Mouse (Mus musculus) spleen, postnatal 10 days (tissue): ENCODE measurements around the gene Kif20b.

ENCODE experiments used
- DNase-seq, 2 experiments: peaks; one replicate each; pipeline ENCODE4 v3.0.0; 2021 to 2022; ENCODE audit warnings: low spot score in 2 of 2

The Kif20b gene

DNA sequence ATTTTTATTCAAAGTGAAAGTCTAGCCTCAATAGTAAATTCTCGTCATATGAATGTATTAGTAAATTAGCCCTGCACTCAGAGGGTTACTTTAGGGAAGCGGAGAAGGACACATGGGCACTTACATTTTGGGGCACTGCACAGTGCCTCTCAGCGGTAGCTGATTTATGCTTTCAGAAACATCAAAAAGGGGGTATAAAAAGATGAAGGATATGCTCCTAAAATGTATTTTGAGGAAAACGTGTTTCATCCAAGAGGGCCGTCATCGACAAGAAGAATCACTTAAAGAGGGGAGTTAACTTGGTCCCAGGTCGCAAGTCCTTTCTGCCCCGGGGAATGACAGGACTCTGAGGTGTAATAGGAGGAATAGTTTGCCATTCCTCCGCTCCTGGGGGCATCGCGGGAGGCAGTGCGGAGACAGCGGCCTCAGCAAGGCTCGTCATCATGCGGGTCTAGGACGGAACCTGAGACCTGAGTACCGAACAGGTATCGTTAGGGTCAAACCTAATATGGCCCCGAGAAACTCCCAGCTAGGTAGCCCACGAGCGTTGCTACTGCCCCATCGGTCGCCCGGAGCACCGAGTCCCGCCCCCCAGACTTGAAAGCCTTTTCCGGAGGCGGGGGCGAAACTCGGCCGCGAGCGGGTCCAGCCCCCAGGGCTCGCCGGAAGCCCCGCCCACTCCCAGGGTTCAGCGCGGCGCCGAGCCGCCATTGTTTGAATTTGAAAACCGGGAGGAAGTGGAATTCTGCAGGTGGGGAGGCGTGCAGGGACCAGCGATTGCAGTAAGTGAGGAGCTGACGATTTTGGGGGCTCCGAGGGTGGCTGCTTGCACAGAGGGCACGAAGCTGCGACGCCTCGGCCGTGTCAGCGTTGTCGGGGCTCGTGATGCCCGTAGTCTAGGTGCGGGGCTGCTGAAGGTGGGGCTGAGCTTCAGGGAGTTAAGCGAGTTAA, at the start of gene Kif20b:
Kif20b (plus strand) TSS at position 710 of the 951 bp plus-strand sequence.
- DNase-seq: peak; percentile 87 to 96

DNA sequence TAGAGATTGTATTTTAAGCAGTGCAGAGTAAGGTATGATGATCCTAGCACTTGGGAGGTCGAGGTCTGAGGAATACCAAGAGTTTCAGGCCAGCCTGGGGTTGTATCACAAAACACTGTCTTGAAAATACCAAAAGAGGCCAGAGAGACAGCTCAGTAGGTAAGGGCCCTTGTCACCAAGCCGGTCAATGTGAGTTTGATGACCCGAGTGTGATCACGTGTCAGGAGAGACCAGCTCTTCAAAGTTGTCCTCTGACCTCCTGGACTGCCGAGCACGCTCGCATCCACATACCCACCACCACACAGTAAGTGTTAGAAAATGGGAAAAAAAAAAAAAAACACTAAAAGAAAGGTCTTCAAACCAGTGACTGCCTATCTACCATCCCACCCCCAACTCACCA, 45.5 kb upstream of the Kif20b start:
- DNase-seq: no peak

DNA sequence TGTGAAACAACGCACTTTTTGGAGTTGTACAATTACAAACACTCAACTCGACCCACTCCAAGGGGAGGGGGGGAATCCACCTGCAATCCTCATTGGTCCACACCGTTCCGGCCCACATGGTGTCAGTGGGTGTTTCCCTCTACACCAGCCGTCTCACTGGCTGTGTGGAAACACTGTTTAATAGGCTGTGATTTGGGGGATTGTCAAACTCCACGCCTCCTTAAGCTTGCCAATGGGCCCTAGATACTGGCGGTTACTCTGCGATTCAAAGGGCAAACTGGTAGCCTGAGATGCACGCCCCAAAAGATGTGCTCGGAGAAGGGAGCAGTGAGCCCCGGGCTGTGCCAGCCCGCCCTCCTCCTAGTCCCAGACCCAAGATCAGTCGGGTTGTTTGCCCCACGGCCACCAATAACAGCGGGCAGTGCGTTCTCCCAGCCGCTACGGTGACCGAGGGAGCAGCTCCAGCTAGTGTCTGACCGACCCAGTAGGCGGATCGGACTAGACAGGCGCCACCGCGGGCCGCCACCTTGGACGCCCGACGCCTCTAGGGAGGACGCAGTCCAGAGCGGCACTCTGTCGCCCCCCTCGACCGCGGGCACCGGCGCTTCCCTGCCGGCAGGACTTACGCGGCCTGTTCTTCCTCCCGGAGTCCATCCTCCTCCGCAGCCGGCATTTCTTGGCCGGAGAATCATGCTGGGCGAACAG, 44.1 kb upstream of the Kif20b start:
- peak; percentile 55 to 74 for DNase-seq

DNA sequence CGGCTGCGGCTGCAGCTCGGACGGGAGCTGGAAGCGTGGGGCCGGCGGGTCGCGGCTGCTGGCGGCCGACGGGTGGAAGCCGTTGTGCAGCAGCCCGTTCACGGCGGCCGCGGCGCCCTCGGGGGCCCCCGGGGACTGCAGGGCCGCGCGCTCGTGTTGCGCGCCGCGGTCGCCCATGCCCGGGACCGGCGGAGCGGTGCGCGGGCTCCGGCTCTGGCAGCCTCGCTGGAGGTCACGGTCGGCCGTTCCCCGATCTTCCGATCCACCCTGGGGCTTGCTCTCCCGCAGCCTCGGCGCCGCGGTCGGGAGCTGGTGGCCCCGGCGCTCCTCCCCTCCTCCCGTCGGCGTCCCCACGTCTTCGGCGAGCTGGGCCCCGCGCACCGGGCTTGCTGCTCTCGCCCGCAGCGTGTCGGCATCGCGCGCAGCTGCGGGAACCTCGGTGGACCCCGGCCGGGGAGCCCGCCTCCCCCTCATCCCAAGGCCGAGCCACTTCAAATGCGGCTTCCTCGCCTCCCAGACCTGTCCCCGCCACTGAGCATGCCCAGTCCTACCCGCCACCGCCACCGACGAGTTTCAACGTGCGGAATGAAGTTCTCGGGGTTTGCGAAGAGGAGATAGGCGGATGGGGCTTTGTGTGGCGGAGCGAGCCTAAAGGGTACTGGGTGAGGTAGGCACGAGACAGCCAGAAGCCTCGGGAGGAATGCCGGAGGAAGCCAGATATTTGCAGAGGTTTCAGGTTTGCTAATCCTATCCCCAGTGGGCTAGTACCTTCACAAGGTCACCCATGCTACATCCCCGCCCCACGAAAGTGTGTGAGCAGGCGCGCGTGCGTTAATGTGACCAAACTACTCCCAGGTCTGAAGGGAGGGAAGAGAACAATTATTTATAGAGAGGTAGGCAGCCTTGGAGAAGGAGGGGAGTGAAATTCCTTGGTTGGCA, 43.3 kb upstream of the Kif20b start, which contains the start of gene Pank1:
Pank1 (minus strand) TSS at position 853 of the 939 bp plus-strand sequence.
- peak; percentile 57 to 61 for DNase-seq

DNA sequence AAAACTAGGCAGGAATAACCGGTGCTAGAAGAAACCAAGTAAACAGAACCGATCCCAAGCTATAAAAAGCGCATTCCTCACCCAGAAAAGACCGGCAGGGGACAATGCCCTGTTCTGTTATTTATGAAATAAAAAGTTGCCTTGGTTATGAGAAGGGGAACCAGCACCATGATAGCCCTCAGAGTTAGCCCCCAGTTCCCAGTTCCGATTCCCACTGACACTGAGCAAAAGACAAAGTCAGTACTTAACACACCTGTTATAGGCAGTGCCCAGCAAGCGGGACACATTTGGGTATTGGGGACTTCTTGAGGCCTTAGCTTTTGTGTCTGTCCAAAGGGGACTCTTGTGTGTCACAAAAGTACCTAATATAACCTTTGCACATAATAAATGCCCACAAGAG, 42.5 kb upstream of the Kif20b start:
- DNase-seq: no peak

DNA sequence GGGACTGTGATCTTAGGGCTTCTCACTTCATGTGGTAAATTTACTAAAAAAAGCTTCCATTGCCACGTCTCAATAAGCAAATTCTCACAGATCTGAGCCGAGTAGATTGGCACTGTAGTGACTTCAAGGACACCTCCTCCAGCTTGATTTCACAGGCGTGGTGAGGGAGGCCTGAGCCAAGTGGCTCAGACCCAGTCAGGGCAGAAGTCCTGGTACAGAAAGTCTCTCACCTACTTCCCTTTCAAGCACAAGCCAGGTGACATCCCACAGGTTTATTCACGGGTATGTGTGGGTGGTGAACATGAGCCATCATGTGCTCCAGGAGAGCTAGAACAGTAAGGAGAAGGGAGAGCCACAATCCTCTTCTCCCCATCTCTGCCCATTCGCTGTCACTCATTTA, 41.0 kb upstream of the Kif20b start:
- DNase-seq: no peak

DNA sequence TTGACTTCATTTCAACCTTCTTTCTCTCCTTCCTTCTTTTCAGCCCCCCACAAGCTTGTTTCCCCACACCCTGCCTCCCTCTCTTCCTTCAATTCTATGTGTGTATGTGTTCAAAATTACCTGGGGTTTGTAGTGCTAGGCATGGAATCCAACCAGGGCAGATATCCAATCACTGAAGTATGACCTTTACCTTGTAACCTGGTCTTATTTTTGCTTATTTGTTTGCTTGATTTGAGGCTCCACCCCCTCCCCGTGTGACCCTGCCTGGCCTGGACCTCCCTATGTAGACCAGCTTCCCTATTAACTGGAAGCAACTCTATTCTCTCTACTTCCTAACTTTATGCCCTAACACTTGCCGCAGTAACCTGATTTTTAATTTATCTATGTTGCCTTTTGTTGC, 39.7 kb upstream of the Kif20b start:
- DNase-seq: no peak

DNA sequence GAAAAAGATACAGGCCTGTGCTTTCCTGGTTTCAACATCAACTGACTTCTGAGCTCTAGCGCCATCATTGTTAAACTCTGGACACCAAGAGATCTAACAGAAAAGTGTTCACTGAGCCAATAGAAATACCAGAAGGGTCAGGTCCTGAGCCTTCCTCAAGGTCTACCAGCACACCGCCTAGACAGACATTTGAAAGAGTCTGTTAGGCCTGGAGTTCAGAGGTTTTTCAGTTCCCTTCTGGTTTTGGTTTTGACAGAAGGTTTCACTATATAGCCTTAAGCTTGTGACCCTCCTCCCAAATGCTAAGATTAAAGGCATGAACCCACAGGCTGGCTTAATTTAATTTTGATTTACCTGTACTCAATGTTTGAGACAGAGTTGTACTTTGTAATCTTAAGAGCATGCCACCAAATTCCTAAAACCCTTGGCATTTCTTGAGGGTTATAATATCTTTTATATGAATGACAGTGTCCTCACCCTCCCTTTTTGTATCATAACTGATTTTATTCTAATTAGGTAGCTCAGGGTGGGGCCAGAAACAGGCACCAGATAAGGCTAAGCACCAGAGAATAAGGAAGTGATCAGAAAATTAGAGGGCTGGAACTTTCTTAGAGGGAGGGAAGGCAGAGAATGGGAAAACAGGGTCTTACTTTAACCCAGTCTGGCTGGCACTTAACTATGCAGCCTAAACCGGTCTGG, 38.5 kb upstream of the Kif20b start:
- no peak for DNase-seq

DNA sequence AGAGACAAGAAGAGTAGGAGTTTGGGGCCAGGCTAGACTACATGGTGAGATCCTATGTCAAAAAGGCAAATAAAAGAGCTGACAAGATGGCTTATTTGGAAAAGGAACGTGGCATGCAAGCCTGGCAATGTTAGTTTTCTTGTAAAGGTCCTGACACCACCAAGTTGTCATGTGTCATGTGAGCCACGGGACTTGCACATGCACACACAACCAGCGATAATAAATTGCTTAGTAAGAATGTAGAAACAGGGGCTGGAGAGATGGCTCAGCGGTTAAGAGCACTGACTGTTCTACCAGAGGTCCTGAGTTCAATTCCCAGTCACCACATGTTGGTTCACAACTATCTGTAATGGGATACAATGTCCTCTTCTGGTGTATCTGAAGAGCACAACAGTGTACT, 35.8 kb upstream of the Kif20b start:
- DNase-seq: no peak

DNA sequence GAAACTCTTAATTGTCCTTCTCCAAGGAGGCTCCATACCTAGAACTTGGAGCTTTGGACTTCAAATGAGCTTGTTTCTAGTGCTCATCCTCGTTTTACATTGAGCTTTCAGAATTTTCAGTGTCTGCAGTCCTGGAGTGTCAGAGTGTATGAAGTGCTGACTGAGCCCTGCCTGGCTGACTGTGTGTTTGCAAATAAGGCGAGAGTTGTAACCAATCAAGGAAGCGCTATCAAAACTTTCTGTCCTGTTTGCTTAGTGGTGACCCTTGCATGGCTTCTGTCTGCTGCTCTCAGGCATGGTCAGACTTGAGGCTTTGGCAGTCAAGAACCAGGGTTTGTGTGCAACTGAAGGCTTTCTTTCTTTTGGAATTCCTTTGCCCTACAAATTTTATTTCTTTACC, 31.2 kb upstream of the Kif20b start:
- DNase-seq: no peak

DNA sequence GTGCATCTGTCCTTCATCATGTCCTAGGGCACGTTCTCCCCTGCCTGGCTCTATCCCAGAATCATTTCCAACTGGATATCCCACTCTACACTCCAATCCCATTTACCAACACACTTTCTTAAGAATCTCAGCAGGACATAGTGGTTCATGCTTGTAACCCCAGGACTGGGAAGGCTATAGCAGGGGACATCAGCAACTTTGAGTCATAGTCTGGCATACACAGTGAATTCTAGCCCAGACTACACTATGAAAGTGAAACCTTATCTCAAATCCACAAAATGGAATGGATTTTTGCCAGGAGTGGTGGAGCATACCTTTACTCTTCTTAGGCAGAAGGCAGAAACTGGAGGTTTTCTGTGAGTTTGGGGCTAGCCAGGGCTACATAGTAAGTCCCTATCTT, 30.6 kb upstream of the Kif20b start:
- DNase-seq: no peak

DNA sequence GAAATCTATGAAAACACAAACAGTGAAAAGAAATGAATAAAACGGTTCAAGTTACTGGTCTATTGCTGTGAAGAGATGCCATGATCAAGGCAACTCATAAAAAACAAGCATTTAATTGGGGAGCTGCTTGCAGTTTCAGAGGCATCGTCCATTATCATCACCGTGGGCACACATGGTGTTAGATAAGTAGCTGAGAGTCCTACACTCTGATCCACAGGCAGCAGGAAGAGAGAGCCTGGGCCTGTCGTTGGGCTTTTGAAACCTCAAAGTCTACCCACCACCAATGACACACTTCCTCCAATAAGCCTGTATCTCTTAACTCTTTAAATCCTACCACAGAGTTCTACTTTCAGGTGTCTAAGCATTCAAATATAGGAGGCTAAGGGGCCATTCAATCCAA, 27.1 kb upstream of the Kif20b start:
- no peak for DNase-seq

DNA sequence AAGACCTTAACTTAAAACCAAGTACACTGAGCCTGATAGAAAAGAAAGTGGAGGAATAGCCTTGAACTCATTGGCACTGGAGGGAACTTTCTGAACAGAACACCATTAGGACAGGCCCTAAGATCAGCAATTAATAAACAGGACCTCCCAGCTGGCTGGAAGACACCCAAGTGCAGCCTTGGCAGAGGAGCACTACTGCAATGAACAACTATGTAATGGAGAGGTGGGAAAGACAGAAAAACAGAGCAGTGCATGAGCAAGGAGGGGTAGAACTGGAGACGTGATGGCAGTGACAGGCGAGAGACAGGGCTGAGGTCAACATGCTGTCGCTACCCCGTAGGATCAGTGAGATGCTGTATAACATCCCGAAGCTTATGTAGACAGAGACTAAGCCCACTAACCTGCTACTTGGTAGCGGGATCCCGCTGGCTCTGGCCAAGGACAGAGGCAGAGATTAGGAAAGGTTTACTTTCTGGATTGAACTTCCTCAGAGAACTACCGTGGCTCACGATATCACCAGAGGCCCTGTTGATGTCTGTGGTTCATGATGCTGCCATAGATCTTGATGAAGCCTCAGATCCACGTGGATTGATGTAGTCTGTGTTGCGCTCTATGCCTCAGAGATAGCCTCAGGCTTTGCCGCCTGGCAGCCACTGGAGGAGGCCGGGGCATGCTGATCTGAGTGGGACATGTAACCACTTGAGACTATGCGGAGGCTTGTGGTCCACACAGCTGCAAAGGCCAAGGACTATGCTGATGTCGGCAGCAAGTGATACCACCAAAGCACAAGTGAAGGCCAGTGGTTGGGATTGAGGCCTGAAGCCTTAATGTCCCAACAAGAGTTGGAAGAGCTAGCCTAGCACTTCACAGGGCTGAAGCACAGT, 24.8 kb upstream of the Kif20b start:
- DNase-seq: no peak

DNA sequence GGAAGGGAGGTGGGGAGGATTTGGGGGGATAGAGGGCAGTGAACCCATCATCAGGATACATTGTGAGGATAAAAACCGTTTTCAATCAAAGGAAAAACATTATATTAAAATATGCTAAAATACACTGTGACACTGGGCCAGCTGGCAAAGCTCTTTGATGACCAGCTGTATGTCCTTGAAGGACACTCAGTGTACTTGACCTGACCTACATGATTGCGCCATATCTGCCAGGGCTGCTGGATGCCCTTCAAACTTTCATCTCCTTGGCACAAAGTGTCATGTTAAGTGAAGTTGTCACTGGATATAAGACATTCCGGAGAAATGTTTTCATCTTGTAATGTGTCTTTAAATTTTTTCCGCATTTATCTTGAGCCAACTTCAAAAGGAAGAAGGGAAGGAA, 23.2 kb upstream of the Kif20b start:
- DNase-seq: no peak

DNA sequence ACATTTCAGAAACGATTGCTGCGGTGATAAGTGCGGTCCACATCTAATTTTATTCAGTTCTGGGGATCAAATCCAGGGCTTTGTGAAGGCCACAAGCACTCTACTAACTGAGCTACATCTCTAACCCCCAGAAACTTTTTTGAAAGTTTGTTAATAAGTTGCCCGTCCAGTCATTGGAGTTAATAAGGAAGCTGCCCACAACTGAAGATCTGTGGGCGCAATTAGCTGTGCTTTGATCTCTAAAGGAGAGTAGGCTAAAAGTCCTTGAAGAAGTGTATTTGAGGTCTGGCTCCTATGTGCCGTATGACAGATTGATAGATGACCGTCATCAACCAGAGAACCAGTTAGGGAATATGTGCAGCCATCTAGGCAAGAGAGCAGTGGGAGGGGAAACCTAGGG, 20.9 kb upstream of the Kif20b start:
- DNase-seq: no peak

DNA sequence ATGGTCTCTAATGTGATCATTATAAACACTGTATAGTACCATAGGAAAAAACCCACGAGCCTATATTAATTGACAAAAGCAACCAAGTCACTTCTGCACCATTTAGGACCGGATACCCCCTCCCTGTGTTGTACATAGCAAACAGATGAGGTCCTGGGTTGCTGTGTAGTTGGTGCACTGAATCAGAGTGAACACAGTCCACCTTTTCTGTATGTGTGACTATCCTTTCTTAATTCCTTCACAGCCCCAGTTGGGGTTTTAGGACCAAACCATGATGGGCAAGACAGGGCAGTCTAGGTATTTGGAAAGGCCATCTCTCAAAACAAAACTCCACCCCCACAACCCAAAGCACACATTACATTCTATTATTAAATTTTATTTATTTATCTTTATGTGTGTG, 20.4 kb upstream of the Kif20b start:
- no peak for DNase-seq

DNA sequence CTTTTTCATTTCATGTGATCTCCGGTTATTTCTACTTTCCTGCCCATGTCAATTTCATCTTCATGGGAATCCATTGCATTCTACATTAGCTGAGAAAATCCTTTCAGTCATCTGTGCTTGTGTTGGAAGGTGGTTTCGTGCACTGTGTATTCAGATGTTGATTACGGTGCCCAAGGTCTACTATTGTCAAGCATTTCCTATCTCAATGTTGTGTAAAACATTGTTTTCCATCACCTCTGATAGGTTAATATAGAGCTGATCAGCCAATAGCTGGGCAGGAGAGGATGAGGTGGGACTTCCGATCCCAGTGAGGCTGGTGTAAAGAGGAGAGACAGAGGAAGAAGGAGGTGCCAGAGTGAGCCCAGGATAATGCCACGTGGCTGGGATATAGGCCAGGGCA, 18.1 kb upstream of the Kif20b start:
- DNase-seq: no peak

DNA sequence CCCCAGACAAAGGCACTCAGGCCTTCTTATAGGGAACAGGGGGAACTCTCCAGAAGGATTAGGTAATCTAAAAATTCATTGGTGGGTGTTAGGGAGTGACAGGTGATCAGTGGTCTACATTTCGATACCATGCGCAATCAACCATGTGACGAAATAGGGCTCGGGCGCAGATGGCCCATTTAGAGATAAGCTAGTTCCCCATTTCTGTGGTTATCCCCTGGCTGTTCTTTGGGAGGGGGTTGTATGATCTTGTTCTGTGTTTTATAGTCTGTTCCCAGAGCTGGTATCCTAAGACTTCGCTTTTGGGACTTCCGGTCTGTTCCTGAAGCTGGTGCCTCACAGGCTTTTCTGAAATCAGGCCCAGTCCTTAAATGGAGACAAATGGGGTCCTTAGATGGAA, 16.7 kb upstream of the Kif20b start:
- DNase-seq: no peak

DNA sequence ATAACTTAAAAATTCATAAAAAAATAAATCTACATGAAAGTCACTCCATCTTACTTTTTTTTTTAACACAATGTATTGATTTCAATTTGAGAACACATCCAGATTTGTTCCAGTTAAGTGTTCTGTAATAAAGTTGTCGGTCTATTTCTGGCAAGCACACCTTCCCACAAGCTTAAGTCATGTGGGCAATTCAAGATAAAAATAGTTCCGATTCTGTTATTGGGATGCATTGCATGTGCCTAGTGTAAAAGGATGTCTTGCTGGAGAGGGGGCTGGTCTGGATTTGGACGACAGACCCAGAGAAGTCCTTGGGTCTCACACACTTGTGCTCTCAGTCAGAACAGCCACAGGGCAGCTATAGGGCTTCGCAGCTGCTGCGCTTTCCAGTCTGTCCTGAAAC, 15.4 kb upstream of the Kif20b start:
- no peak for DNase-seq

DNA sequence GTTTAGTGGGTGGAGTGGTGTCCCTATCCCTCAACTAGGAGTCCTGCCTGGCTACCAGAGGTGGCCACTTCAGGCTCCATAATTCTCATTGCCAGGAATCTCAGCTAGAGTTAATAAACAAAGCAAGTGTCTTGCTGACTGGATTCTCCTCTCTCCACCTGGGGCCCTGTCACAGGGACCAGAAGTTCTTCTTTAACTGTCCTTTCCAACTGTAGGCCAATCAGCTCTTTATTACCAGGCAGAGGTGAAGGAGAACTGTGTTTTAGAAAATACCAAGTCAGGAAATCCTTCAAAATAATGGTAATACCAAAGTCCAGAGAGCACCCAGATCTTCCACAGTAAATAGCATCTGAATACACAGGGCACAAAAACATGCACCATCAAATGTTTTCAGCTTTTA, 9.8 kb upstream of the Kif20b start:
- DNase-seq: no peak
